Mouse (Mus musculus) forebrain, postnatal 0 days (tissue): ENCODE data around the gene Vmn2r3. TPM values are rescaled to one million over a fixed set of nuclear protein-coding genes. Genes with fewer than 3 reads are reported as not detected.
"Not testable (repeated sequence)": the region's sequence is repeated elsewhere in the genome, so short reads cannot be mapped to it uniquely, and the experiment has no call there.

Source experiments
- ATAC-seq: fragments of 200-750 bp; cut with Nextera tagmentation; 2 replicates; pipeline ENCODE4 v1.8.0; 2017; ENCODE audit warnings: mild to moderate bottlenecking, moderate library complexity
- DNase-seq: peaks from one replicate; pipeline ENCODE4 v3.0.0-alpha.2; 2015
- H3K27ac ChIP-seq: fragments of 300-500 bp; sonication (generic); 2 replicates; pipeline ENCODE4 v1.5.1; 2014; ENCODE audit warnings: low read depth, mild to moderate bottlenecking, antibody characterized with exemption, low read length, moderate library complexity, mixed read lengths
- H3K27me3 ChIP-seq: fragments of 300-500 bp; sonication (generic); 2 replicates; pipeline ENCODE4 v1.6.1; 2014; ENCODE audit warnings: mild to moderate bottlenecking, low read length, mixed read lengths; ENCODE audit not compliant: insufficient read depth
- H3K36me3 ChIP-seq: fragments of 300-500 bp; sonication (generic); 2 replicates; pipeline ENCODE4 v1.6.1; 2014; ENCODE audit warnings: mild to moderate bottlenecking, moderate library complexity; ENCODE audit not compliant: insufficient read depth
- H3K4me1 ChIP-seq: fragments of 300-500 bp; sonication (generic); 2 replicates; pipeline ENCODE4 v1.6.1; 2014; ENCODE audit warnings: antibody characterized with exemption; ENCODE audit not compliant: insufficient read depth
- H3K4me2 ChIP-seq: fragments of 300-500 bp; sonication (generic); 2 replicates; pipeline ENCODE4 v1.6.1; 2014; ENCODE audit warnings: low read depth, mild to moderate bottlenecking, moderate library complexity
- H3K4me3 ChIP-seq: fragments of 300-500 bp; sonication (generic); 2 replicates; pipeline ENCODE4 v1.5.1; 2014; ENCODE audit warnings: low read depth, low read length, mixed read lengths
- H3K9ac ChIP-seq: fragments of 300-500 bp; sonication (generic); 2 replicates; pipeline ENCODE4 v1.6.1; 2014; ENCODE audit warnings: mild to moderate bottlenecking
- H3K9me3 ChIP-seq: fragments of 300-500 bp; sonication (generic); 2 replicates; pipeline ENCODE4 v1.6.1; 2016; ENCODE audit warnings: low read length
- CTCF ChIP-seq: sonication (generic); IDR thresholded peaks from 2 replicates; pipeline ENCODE4 v1.5.1; 2016; ENCODE audit warnings: antibody characterized with exemption, control low read depth, low read depth
- WGBS: fragments of 180-500 bp; shearing (Covaris S2); extraction: QIAGEN DNeasy Blood & Tissue Kit; methylation state at CpG from one replicate; pipeline ENCODE4 v1.1.7; 2014; 5-methylcytosine and 5-hydroxymethylcytosine counted together
- polyA plus RNA-seq: library from polyadenylated mRNA; unstranded; fragments of >200 nt; fragmentation: Nextera tagmentation; extraction: Ambion mirVana; gene quantifications from 2 replicates; pipeline ENCODE4 v1.2.1, GENCODE M21; 2015
- total RNA-seq: library from RNA; depleted of rRNA; stranded (reverse); fragments of >200 nt; gene quantifications from 2 replicates; pipeline ENCODE4 v1.2.3, GENCODE M21; 2014; rRNA removed

The Vmn2r3 gene
- total and polyA plus RNA-seq, 2 experiments from 2014 or later: not detected

DNA sequence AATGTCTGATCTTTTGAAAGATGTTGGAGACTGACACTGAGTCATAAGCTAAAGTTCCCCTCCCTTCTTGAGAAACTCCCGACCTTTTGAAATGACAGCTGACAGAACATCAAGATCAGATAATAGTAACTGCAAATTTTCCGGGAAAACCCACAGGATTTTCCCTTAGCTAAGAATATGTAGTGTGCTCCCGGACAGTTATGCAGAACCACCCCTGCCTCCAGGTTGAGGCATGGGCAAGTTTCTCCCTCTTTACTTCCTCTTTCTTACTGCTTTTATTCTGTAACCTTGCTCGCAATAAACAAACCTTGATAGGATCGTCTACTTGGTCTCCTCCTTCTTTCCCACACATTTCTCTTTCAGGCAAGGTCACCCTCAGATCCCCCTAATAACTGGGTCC is 37.9 kb downstream of the Vmn2r3 start:
- Histone ChIP-seq H3K36me3 (no peaks in the 10 kb centered on the region), H3K9me3 (no peaks in the 10 kb centered on the region), H3K27me3 (no peaks in the 10 kb centered on the region), H3K4me1 (no peaks in the 10 kb centered on the region), H3K9ac (no peak overlapping the region), H3K4me3 (no peak overlapping the region), H3K4me2 (no peak overlapping the region), H3K27ac (no peak overlapping the region)
- ATAC-seq: no peak
- no peak for TF ChIP-seq CTCF
- WGBS: 87% methylated on average over 5 of the region's 5 CpGs
- DNase-seq: no peak

DNA sequence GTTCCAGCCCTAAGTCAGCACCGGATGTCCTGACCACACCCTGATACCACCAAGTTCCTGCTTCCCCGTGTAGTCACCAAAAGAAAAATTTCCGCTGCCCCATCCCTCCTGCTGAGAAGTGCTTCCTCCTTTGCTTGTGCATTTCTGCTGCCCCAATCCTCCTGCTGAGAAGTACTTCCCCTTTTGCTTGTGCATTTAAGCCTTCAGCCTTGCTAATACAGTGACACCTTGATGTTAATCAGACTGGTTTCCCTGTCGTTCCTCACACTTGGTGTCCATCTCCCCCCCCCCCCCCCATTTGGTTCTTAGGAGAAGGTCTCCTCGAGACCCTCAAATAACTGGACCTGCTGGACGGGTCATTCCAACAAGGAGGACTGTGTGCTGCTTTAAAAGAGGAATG is 39.0 kb downstream of the Vmn2r3 start:
- WGBS: 89% methylated on average over 6 of the region's 6 CpGs
- not testable (repeated sequence) for H3K9me3 ChIP-seq, H3K27me3 ChIP-seq, H3K9ac ChIP-seq, H3K36me3 ChIP-seq, ATAC-seq, H3K4me2 ChIP-seq, H3K27ac ChIP-seq, H3K4me3 ChIP-seq, H3K4me1 ChIP-seq, DNase-seq

DNA sequence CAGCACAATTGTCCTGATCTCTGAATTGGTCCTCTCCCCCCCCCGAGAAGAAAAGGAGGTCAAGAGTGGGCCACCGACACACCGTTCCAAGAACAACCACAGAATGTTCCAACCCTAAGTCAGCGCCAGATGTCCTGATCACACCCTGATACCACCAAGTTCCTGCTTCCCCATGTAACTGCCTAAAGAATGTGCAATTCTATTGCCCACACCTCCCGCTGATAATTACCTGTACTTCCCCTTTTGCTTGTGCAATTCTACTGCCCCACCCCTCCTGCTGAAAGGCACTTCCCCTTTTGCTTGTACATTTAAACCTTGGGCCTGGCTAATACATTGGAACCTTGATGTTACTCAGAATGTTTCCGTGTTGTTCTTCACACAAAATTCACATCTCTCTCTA is 54.0 kb downstream of the Vmn2r3 start:
- H3K27ac ChIP-seq, H3K4me3 ChIP-seq, H3K36me3 ChIP-seq, H3K4me1 ChIP-seq, H3K9me3 ChIP-seq, DNase-seq, H3K27me3 ChIP-seq, H3K9ac ChIP-seq, H3K4me2 ChIP-seq, ATAC-seq: not testable (repeated sequence)
- WGBS: 97% methylated on average over 6 of the region's 6 CpGs

DNA sequence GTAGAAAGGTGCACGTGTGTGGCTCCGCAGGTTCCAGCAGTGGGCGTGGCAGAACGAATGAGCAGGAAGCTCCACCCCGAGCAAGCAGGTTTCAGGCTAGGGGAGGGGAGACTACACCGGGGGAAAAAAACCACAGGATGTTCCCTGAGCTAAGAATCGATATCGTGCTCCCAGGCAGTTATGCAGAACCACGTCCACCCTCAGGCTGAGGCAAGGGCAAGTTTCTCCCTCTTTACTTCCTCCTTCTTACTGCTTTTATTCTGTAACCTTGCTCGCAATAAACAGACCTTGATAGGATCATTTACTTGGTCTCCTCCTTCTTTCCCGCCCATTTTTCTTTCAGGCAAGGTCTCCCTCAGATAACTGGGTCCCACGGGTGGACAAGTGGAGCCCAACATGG is 55.9 kb downstream of the Vmn2r3 start:
- not testable (repeated sequence) for DNase-seq, H3K9me3 ChIP-seq, H3K4me3 ChIP-seq, H3K27ac ChIP-seq, ATAC-seq, H3K4me1 ChIP-seq, H3K4me2 ChIP-seq, H3K9ac ChIP-seq, H3K36me3 ChIP-seq, H3K27me3 ChIP-seq
- WGBS: 90% methylated on average over 8 of the region's 12 CpGs

DNA sequence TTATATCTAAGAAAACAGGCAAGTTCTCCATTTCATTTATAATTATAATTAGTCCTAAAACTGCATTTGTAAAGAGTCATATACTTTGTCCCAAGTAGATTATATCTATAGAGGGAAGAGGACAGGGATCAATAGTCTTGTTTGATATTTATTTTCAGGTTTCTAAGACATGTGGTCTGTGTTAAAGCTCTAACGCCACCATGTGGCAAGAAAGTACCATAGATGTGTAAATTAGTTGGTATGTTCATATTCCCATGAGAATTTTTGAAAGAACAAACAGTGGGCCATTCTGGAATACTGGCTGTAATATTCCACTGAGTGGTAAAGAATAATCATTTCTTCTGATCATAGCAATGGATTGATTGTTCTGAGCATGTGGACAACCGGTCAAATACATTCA is 62.3 kb downstream of the Vmn2r3 start:
- H3K4me2 ChIP-seq: no peak overlapping the region
- DNase-seq: no peak
- ATAC-seq: no peak
- no peak for TF ChIP-seq CTCF
- no peaks in the 10 kb centered on the region for H3K9me3 ChIP-seq
- H3K9ac ChIP-seq: no peak overlapping the region
- H3K36me3 ChIP-seq: no peaks in the 10 kb centered on the region
- H3K4me3 ChIP-seq: no peak overlapping the region
- no peaks in the 10 kb centered on the region for H3K4me1 ChIP-seq
- no peaks in the 10 kb centered on the region for H3K27me3 ChIP-seq
- no peak overlapping the region for H3K27ac ChIP-seq
- 48% methylated on average over 2 of the region's 2 CpGs for WGBS

Other genes starting within 250 kb of the Vmn2r3 start
- 1.1 TPM in 2 replicates for gene Vmn2r1, start 208.2 kb downstream of the Vmn2r3 start, total RNA-seq
- 0.15 and 0.30 TPM in 2 replicates for gene Vmn2r1, start 208.2 kb downstream of the Vmn2r3 start, polyA plus RNA-seq
- not detected in 2 replicates for gene Vmn2r2, start 147.8 kb downstream of the Vmn2r3 start, total RNA-seq
- 0.11 TPM in 1 of 2 replicates, not detected in the other for gene Vmn2r2, start 147.8 kb downstream of the Vmn2r3 start, polyA plus RNA-seq
- gene Vmn2r4, start 125.7 kb upstream of the Vmn2r3 start, total RNA-seq: not detected in 2 replicates
- not detected in 2 replicates for gene Vmn2r4, start 125.7 kb upstream of the Vmn2r3 start, polyA plus RNA-seq
- 0.33 TPM in 1 of 2 replicates, not detected in the other for gene Vmn2r5, start 220.1 kb upstream of the Vmn2r3 start, total RNA-seq
- gene Vmn2r5, start 220.1 kb upstream of the Vmn2r3 start, polyA plus RNA-seq: not detected in 2 replicates